Mouse (Mus musculus) thymus, postnatal 36 days (tissue): ENCODE data around the gene Gm20388.

Experiments
- DNase-seq, 2 experiments: peaks; one replicate each; pipeline ENCODE4 v3.0.0; 2022; ENCODE audit warnings: mixed read lengths in 2 of 2

Gm20388 gene

GRCm38 (mm10) chr8:121828376-121829023 is 1917.9 kb downstream of the Gm20388 start:
- DNase-seq, result no peak

DNA sequence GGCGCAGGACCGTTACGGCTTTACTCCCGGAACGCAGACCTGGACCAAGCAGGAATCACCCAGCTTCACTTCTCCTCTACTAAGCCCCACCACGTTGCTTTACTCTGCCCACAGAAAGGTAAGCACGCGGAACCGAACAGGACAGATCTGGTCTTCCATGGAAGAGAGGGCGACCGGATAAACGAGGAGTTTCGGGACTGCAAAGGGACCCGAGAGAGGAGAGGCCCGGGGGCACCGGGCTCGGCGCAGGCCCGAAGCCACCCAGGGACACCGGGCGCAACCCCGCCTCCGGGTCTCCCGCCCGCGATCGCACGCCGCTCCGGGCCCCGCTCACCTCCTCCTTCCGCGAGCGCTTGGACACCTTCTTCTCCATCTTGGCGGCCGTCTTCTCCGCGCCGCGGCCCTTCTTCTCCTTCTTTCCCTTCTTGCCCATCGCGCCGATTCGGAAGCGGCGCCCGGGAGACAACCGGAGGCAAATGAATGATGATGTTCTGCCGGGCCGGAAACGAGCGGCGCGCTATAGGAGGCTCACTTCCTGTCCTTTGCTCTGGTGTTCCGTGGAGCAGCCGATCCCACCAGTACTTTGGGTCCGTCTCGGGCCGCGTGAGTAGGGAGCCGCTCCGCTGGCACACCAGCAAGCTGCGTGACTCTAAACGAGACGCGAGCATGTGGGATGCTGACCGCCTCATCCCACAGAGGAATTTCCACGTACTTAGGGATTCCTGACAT is 1918.6 kb downstream of the Gm20388 start, which contains the start of gene Klhdc4:
Gene Klhdc4, minus strand, starts transcription at position 522 of the 729 bp plus-strand sequence.
- DNase-seq, result peak; percentile 84 to 87

- DNase-seq, result no peak
Observed at GRCm38 (mm10) chr8:121829777-121830362, 1919.2 kb downstream of the Gm20388 start.

GRCm38 (mm10) chr8:121832061-121832460 is 1921.4 kb downstream of the Gm20388 start:
- no peak for DNase-seq

GRCm38 (mm10) chr8:121832503-121832902 is 1921.9 kb downstream of the Gm20388 start:
- DNase-seq, result peak; percentile 45 to 64

DNA sequence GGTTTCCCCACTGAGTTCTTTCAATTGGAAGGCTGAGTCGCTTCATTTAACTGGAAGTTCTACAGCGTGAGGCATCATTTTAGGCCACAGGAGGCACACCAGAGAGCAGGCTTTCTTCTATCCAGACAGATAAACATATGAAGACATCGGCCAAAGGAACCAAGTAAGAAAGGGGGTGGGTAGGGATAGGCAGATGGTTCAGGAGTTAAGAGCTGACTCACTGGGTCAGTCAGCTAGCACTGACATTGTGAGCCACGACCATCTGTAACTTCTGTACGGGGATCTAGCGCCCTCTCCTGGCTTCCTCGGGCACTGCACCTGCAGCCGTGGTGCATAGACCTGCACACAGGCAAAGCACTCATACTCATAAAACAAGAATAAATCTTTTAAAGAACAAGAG is 1930.6 kb downstream of the Gm20388 start:
- DNase-seq, result peak; percentile 41 to 45

DNA sequence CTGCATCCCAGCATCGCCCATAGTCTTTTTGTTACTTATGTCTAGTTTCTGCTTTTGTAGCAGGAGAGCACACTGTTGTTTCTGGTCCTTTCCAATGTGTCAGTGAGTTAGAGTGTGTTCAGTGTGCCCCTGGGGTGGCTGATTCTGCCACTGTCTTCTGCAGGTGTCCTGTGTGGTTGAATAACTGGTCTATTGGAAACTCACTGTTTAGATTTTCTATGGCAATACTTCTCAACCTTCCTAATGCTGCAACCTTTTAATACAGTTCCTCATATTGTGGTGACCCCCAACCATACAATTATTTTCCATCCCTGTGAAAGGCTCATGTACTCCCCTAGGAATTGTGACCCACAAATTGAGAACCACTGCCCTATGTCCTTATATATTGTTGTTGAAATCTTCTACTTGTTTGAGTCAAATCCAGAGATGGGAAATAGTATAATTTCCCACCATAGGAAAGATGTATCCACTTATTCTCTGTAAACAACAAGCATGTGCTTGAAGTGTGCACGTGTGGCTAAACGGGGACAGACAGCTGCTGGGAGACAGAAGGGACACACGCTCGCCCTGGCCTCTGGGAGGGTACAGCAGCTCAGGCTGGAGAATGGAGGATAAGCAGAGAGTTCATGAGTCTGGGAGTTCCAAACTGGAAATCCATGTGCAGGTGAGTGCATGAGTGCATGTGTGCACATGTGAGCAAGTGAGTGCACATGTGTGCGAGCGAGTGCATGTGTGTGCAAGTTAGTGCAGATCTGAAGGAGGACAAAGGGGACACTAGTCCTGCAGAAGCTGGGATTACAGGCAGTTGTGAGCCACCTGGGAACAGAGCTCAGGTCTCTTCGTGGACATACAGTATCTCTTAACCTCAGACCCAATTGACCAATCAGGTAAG is 1931.7 kb downstream of the Gm20388 start:
- no peak for DNase-seq

DNA sequence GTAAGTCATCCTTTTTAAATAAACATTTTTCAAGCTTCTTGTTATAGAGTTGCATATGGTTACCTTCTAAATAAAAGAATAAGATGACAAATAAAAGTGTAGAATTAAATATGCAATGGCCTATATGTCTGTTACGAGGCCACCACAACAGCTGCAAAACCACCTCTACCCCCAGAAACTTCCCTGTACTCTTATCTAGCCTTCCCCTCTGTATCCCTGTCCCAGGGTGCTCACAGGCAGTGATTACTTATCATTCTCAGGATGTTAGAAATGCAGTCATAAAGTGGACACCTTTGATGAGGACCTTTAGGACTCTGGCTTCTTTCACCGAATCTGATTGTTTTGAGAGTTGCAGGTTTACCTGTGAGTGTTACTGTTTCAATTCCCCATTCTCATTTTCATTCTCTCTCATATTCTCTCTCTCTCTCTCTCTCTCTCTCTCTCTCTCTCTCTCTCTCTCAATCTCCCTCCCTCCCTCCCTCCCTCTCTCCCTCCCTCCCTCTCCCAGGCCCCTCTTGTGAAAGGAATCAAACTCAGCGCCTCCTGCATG is 1932.6 kb downstream of the Gm20388 start:
- no peak for DNase-seq

GRCm38 (mm10) chr8:121844765-121845164 is 1934.1 kb downstream of the Gm20388 start:
- no peak for DNase-seq

GRCm38 (mm10) chr8:121846815-121847214 is 1936.2 kb downstream of the Gm20388 start:
- DNase-seq, result no peak

DNA sequence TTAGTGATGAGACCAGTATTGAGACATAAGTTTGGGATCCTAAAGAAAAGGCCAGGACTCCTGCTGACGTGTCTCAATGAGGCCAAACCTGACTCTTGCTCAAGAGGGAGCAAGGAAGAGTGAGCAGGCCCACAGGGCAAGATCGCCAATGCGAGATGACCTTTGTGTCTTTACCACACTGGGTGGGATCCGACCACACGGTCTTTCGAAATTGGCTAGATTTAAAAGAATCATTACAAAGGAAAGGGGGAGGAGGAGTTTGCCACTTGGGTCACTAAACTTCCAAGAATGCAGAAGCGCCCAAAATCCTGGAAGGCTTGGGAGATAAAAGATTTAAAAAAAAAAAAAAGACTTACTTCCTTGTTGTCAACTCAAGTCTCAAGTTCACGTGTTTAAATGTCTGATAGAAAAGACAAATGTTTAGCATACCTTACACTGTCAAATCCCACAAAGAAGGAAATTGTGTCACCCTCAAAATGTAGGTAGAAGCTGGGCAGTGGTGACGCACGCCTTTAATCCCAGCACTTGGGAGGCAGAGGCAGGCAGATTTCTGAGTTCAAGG is 1936.7 kb downstream of the Gm20388 start:
- DNase-seq, result no peak

DNA sequence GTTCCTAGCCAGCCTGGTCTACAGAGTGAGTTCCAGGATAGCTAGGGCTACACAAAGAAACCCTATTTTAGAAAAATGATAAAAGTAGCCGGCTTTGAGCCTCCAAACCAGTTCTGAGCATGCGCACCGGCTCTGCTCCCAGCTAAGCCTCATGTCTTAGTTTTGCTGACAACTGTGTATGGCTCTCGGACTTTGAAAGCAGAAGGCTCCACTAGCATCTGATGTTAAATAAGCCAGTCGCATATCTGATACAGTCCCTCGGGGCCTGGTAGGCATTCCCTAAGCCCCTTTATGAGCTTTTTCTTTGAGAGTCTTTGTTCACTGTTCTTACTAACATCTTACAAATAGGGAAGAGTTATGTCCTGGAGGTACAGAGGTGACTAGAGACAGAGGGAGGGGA is 1937.3 kb downstream of the Gm20388 start:
- DNase-seq, result no peak

DNA sequence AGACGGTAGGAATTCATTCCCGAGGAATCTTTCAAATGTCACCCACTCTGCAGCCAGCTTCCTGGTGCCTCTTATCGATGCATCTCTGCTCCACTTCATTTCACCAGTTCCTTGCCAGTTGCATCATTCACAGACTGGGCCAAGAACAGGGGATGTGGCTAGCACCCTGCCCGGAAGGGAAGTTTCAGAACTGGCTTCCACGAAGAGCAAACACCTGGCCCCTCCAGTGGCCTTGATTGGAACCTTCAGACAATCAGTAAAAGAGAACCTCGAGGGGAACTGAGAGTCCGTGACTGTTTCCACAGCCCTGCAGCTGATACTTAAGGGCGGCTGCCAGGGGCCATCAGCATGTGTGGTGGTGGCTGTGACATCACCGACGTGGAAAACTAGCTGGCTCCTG is 1937.9 kb downstream of the Gm20388 start:
- no peak for DNase-seq

- DNase-seq, result no peak
Observed at GRCm38 (mm10) chr8:121849303-121849702, 1938.7 kb downstream of the Gm20388 start.

- DNase-seq, result peak; percentile 72 to 76
Observed at GRCm38 (mm10) chr8:121850018-121850417, 1939.4 kb downstream of the Gm20388 start.

- no peak for DNase-seq
Observed at GRCm38 (mm10) chr8:121850436-121850820, 1939.8 kb downstream of the Gm20388 start.

- DNase-seq, result peak; percentile 94 to 97
Observed at GRCm38 (mm10) chr8:121850821-121851470, 1940.3 kb downstream of the Gm20388 start.

- DNase-seq, result no peak
Observed at GRCm38 (mm10) chr8:121851716-121852115, 1941.1 kb downstream of the Gm20388 start.

- no peak for DNase-seq
Observed at GRCm38 (mm10) chr8:121852464-121852863, 1941.8 kb downstream of the Gm20388 start.

DNA sequence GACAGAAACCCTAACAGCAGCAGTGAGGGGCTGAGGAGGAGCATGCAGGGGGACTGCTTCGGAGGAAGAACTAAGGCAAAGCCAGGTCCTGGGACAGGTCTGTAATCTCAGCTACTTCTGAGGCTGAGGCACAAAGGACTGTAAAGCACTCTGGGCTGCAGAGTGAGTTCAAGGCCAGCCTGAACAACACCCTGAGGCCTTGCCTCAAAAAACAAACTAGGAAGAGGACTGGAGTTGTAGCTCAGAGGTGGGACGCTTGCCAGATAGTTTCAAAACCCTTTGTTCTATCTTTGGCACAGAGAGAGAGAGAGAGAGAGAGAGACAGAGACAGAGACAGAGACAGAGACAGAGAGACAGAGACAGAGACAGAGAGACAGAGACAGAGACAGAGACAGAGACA is 1942.9 kb downstream of the Gm20388 start:
- no peak for DNase-seq

GRCm38 (mm10) chr8:121856071-121856746 is 1945.6 kb downstream of the Gm20388 start:
- DNase-seq, result no peak
